Mouse (Mus musculus): ENCODE results near the gene Fkbp7. TPM values are rescaled to one million over a fixed set of nuclear protein-coding genes. Genes with fewer than 3 reads are reported as not detected.
A peak's percentile ranks its signal among the peaks of the same experiment; 100 is the strongest.
"Not testable (repeated sequence)": the region's sequence is repeated elsewhere in the genome, so short reads cannot be mapped to it uniquely, and the experiment has no call there.

Fkbp7 gene
- total RNA-seq, 2 experiments from 2014 or later = 8.1 to 12.3 TPM

DNA sequence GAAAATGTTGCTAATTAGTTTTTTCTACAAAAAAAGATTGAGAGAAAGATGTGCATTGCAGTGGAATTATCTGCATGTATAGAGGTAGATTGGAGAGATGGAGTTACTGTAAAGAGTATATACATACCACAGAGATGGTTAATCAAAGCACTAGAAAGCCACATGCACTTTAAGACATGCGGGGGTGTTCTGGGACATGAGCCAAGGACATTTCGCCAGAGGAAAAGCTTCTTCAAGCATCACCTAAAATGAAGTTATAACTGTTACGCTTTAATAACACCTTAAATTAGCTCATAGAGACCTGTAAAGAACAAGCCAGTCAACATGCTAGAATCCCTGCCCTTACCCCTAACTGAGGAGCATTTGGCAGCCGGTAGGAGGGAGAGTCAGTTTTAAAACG, 5.7 kb downstream of the Fkbp7 start:
- no peak for ATAC-seq (ENCODE audit: poor library complexity, severe bottlenecking)

DNA sequence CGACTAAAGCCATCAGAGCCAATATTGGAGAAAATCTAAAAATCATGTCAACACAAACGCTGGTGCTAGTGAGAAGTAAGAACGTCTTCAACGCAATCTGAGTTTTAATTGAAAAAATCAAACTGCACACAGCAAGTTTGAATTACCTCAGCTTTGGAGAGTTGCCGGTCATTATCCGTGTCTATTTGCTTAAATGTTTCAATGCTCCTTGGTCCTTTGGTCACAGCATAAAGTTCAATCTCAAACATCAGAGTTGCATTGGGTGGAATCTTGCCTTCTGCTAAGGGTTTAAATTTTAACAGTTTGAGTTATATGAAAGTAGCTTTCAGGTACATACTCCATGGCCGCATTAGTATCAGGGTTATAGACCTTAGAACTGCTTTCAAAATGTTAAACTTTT, 7.4 kb downstream of the Fkbp7 start:
- ATAC-seq (ENCODE audit: poor library complexity, severe bottlenecking) = no peak

DNA sequence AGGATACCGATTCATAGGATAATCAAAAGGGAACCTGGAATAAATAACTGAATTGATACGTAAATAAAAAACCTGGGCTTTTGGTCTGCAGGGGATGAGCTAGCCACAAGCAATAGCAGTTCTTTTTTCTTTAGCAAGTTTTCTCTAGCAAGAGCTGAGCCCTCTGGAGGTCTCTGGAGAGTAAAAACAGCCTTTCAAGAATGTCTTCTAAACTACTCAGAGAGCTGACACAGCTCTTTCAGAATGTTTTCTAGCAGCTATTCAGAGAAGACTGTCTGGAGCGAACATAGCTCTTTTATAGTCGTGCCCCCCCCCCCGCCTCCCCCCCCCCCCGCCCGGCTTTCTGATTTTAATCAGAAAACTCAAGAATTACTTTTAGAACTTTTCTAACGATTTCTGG, 13.5 kb downstream of the Fkbp7 start:
- no peak for ATAC-seq (ENCODE audit: poor library complexity, severe bottlenecking)

DNA sequence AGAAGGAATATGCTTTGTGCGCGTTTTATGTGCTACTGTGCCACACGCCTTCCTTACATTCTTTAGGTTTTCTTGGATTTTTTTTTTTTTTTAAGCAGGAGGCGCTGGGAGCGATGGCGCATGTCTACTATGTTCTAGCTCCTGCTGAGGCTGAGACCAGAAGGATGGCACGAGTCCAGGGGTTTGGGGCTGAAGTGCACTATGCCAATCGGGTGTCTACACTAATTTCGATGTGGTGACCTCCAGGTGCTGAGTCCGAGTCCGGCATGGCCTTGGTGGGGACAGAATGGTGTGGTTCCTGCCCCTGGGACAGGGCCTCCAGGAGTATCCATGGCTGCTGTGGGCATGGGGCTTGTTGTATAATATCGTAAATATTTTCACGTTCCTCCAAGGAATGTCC, 14.4 kb downstream of the Fkbp7 start:
- ATAC-seq (ENCODE audit: poor library complexity, severe bottlenecking) = no peak

DNA sequence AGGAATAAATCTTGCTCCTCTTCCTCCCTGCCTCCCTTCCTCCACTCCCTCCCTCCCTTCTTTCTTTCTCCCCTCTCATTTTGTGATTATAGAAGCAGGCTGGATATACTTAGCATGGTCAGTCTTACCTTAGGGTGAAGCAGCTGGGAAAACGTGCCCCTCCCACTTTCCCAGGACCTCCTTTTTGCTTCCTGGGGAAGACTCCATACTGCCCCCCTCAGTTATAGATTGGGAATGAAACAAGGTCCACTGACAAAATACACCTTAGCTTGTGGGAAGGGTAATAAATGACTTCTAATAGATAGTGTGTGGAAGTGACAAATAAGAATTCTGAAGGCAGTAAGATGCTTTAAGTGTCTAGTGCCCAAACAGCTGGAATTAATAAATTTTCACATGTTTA, 16.9 kb downstream of the Fkbp7 start:
- no peak for ATAC-seq (ENCODE audit: poor library complexity, severe bottlenecking)

DNA sequence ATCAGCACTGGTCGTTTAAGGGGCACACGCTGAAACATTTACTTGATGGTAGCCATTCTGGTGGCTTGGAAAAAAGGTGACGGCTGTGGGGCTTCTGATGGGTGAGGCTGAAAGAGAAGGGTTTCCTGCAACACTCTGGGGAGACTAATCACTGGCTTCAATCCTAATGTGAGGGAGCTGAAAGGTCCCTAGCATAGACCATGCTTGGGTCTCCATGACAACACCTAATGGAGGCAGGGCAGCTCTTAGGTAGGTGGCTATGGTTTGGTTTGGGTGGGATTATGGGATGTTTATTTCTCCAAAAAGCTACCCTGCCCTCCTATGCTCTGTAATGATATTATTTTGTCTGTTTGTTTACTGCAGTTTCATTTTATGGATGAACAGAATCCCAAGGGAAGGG, 17.5 kb downstream of the Fkbp7 start:
- ATAC-seq (ENCODE audit: poor library complexity, severe bottlenecking) = no peak

DNA sequence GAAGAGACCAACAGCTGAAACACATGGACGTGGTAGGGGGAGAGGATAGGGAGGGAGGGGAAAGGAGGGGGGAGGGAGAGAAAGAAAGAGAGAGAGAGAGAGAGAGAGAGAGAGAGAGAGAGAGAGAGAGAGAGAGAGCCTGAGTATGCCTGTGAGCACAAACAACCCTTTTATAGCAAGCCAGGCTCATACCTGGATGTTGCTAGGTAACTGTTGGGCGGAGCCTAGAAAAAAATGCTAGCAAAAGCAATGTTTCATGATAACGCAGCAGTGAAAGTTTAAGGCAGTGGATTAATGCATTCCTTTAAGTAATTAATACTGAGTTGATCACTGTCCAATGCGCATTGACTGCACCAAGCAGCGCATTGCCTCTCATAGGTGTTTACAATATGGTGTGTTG, 18.3 kb downstream of the Fkbp7 start:
- no peak for ATAC-seq (ENCODE audit: poor library complexity, severe bottlenecking)

DNA sequence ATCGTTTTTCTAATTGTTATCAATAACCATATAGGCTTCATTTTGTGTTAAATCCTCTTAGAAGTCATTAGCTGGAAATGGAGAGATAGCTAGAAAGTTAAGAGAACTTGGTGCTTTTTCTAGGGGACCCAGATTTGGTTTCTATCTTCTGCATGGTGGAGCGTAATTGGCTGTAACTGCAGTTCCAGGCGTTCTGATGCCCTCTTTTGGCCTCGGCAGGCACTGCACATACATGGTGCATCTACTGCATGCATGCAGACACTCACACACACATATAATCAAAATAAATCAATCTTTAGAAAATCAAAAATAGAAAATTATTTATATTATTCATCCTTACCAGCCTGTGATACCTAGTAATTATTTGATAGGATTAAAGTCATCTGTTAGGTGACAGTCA, 19.8 kb downstream of the Fkbp7 start:
- ATAC-seq (ENCODE audit: poor library complexity, severe bottlenecking) = no peak

DNA sequence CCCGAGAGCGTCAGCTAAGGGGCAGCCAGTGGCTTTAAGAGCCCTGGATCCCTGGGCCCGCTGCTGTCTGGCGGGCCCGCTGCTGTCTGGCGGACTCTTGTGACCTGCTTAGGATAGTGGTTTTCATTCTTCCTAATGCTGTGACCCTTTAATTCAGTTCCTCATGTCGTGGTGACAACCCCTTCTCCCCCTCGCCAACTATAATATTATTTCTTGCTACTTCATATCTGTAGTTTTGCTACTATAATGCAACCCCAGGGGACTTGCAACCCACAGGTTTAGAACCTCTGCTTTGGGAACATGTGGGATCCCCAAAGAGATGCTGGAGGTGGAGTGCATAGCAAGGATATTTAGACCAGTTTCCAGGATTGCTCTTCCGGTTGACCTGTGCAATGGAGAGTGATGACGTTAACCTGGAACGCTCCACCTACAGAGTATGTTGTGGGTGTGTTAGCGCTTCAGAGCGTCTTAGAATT, 24.2 kb downstream of the Fkbp7 start:
- ATAC-seq (ENCODE audit: poor library complexity, severe bottlenecking) = no peak

DNA sequence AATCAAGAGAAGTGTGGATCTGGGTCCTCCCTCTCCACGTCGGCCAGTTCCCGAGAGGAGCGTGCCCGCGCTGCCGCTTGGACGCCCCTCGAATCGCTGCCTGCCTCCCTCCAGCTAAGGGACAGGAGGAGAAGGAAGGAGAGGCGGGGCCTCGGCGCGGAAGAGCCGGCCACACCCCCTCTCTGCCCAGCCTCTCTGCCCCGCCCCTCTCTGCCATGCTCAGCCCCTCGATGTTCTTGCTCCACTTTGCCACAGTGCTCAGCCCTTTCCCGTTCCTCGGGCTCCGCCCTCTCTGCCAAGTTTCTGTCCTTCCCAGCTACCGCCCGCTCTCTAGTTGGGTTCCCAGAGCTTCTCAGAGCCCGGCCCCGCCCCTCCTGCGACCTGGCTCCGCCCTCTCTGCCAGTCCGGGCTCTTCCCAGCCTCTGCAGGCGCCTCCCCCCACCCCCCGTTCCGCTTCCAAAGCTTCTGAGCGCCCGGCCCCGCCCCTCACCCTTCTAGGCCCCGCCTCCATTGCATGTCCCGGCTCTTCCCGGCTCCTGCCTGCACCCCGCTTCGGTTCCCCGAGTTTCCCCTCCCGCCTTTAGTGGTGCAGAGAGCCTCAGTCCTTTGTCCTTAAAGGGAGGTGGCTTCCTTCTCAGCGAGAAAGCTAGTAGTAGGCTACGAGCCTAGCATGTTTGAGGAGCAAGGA, 24.9 kb downstream of the Fkbp7 start, which contains the start of the genes Prkra and Pjvk:
Gene Prkra, minus strand, starts transcription at position 133 of the 688 bp plus-strand sequence.
Gene Pjvk, plus strand, starts transcription at position 594 of the 688 bp plus-strand sequence.
- peak; percentile 92 for ATAC-seq (ENCODE audit: poor library complexity, severe bottlenecking)

DNA sequence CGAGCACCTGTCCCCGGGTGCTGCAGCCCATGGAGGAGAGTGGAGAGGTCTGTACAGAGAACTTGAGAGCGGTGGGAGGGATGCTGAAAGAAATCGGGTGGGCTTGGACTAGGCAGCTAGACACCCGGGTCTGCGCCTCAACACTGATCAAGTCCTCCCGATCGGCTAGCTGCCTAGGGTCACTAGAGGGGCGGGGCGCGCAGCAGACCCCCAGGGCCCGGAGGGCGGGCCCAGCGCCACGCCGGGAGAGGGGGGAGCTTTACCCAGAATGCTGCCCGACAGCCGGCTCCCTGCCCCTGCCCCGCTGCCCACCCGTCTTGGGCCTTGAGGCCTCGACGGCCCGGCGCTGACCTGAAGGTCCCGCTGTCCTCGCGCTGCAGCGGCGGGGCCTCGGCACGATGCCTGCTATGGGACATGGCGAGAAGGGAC, 25.5 kb downstream of the Fkbp7 start:
- peak; percentile 9; the same call in 1 of the 2 replicates for ATAC-seq (ENCODE audit: poor library complexity, severe bottlenecking)

DNA sequence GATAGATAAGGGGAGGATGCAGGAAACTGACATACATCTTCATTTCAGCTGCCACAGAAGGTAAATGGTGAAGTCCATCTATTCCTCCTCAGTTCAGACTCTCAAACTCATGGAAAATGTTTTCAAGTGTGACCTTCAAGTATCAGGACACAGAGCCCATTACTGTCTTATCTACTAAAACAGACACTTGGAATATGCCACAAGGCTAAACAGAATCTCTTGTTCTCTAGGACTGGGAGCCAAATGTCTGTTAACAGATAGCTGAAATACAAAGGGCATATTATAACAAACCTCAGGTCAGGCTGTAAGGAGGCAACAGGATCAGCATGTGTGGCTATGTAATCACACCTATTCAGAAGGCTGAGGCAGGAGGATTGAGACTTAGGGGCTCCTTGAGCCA, 29.1 kb downstream of the Fkbp7 start:
- ATAC-seq (ENCODE audit: poor library complexity, severe bottlenecking) = no peak

DNA sequence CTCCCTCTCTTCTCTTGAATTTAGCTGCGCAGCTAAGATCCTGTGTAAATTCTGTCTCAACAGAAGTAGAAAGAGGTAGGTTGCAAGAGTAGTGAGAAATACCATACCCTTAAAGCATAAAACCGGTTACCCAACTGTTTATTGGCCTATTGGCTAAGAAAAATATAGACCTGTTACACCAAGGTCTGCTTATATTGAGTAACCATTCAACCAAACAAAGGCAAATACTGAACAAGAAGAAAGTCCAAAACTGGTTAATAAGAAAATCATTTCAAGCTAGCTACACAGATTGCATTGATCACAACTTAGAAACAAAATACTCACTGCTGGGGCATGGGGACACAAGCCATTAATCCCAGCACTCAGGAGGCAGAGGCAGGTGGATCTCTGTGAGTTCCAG, 33.3 kb downstream of the Fkbp7 start:
- ATAC-seq (ENCODE audit: poor library complexity, severe bottlenecking) = no peak

DNA sequence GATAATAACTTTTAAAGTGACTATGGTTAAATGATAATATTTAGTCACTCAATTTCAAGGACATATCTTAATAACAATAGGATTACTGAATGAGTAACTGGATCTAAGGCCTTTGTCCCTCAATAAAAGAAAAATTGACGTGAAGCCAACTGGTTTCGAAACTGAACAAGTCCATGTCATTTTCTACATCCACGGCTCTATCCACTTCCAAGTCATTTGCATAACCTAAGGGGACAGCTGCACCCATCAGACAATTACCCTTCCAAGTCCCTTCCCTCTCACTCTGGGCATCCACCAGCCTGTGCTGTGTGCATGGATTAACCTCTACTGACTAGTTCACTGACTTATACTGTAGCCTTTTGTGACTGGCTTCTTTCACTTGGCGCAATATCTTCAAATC, 41.3 kb downstream of the Fkbp7 start:
- no peak for ATAC-seq (ENCODE audit: poor library complexity, severe bottlenecking)

DNA sequence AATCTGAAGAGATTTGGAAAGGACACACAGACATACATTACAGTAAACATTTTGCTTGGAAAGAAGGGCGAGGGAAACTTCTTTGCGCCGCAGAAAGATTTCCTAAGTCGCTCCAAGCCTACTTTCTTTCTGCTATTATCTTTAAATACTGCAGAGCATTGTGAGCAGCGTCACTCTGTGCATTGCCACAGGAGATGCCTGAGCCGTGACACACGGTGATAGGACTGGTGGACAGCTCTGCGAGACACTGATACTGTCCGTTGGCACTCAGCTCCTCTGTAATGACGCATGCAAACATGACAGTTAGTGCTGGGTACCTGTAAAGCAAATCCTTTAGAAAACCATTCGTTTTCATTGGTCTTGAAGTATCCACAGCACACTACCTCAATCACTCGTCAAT, 42.6 kb downstream of the Fkbp7 start:
- no peak for ATAC-seq (ENCODE audit: poor library complexity, severe bottlenecking)

DNA sequence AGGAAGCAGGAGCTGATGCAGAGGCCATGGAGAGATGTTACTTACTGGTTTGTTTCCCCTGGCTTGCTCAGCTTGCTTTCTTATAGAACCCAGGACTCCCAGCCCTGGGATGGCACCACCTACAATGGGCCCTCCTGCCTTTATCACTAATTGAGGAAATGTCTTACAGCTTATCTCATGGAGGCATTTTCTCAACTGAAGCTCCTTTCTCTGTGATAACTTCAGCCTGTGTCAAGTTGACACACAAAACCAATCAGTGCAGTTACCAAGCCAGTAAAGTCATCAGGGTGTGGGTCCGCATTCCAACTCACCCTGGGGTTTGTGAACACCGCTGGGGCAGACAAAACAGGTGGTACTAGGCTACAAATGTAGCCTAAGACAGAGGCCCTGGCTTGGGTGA, 50.6 kb downstream of the Fkbp7 start:
- ATAC-seq (ENCODE audit: poor library complexity, severe bottlenecking) = not testable (repeated sequence)

DNA sequence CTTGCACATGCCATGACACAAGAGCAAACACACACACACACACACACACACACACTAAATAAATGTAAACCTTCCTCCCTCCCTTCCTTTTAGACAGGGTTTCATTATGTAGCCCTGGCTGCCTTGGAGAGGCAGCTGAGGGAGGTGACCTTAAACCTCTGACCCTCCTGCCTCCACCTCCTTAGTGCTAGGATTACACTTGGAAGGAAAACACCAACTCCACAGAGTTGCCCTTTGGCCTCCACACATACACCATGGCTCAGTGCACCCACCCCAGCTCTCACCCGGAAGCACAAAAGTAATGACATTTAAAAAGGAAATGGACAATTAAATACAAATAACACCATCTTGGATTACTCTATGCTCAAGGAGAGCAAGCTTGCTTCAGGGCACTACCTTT, 51.2 kb downstream of the Fkbp7 start:
- ATAC-seq (ENCODE audit: poor library complexity, severe bottlenecking) = no peak

DNA sequence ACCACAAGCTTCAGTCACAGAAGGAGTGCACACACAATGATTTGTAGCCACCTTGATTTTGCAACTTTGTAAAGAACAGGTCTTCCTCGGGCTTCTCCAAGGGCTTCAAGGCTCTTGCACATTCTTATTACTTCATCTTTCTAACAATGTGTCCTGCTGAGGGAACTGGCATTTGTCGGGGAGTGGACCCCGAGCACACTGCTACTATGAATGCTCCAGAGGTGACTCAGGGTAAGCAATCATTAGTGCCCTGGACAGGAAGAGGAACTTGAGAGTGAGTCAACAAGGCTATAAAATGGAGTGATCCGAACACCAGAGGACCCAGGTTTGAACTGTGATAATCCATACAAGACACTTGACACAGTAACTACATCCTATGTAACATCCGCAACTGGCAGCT, 52.7 kb downstream of the Fkbp7 start:
- no peak for ATAC-seq (ENCODE audit: poor library complexity, severe bottlenecking)

DNA sequence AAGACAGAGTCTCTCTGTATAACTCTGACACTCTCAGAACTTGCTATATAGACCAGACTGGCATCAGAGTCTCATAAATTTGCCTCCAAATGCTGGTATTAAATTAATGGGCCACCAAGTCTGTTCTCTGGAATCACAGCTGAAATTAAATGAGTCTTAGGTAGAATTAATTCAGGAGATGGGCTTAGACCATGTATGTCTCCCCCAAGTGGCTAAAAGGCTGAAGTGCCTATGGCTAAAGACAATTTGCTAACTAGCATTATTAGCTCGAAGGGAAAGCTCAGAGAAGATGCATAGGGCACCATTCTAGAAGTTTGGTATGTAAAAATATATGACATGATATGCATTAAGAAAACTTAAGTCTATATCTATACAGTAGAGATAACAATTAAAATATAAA, 54.8 kb downstream of the Fkbp7 start:
- 0 out of 2 replicates have a peak, but pooled peaks have one; percentile 43 for ATAC-seq (ENCODE audit: poor library complexity, severe bottlenecking)
